In genomic region chr11:96728577-96728976, GRCm38 (mm10) we compare ENCODE assay signal across 15 mouse cellular contexts.
"Had no signal": no experiment of that assay in that cellular context is flagged by ENCODE, and none has a peak within 500 bp of the region (broad histone marks: within the 10 kb centered on the region; RNA-seq: fewer than 3 reads in every experiment).

No protein-coding gene starts in this region.

- H3K27ac ChIP-seq: left cerebral cortex, adult 2 months; limb, embryonic 10.5 days; liver, embryonic 15.5 days had no signal

- H3K4me3 ChIP-seq: left cerebral cortex, adult 2 months; limb, embryonic 10.5 days; liver, embryonic 15.5 days had no signal

- ATAC-seq: intestine, postnatal 0 days; lung, postnatal 0 days had no signal

- DNase-seq: kidney, postnatal 14 days; lung, adult 2 months; lung, postnatal 36 days; midbrain, embryonic 14.5 days; retina, postnatal 1 day; right cerebral cortex, postnatal 4 days; spleen, adult 18-20 months; thymus, adult 18-20 months; thymus, postnatal 14 days had no signal

- H3K4me1 ChIP-seq: liver, embryonic 15.5 days had no signal

- H3K36me3 ChIP-seq: limb, embryonic 10.5 days; liver, embryonic 15.5 days had no signal

- H3K9me3 ChIP-seq: limb, embryonic 10.5 days; liver, embryonic 15.5 days had no signal

- H3K4me2 ChIP-seq: liver, embryonic 11.5 days; liver, embryonic 15.5 days had no signal

- H3K9ac ChIP-seq: liver, embryonic 15.5 days had no signal
